Mouse (Mus musculus) stomach, embryonic 16.5 days (tissue): ENCODE measurements around the gene Dysf. TPM values are rescaled to one million over a fixed set of nuclear protein-coding genes. Genes with fewer than 3 reads are reported as not detected.

Experiments
- ATAC-seq: fragments of 200-750 bp; cut with Nextera tagmentation; 2 replicates; pipeline ENCODE4 v1.8.0; 2017; ENCODE audit warnings: moderate number of reproducible peaks, moderate TSS enrichment; ENCODE audit not compliant: insufficient read depth, low FRiP score
- H3K27ac ChIP-seq: fragments of 300-500 bp; sonication (generic); 2 replicates; pipeline ENCODE4 v1.5.1; 2014; ENCODE audit warnings: low read length
- H3K27me3 ChIP-seq: fragments of 300-500 bp; sonication (generic); 2 replicates; pipeline ENCODE4 v1.6.1; 2014; ENCODE audit warnings: low read length, control low read depth, mixed read lengths; ENCODE audit not compliant: control insufficient read depth, insufficient read depth
- H3K36me3 ChIP-seq: fragments of 300-500 bp; sonication (generic); 2 replicates; pipeline ENCODE4 v1.6.1; 2014; ENCODE audit warnings: low read length; ENCODE audit not compliant: control insufficient read depth, insufficient read depth
- H3K4me1 ChIP-seq: fragments of 300-500 bp; sonication (generic); 2 replicates; pipeline ENCODE4 v1.6.1; 2014; ENCODE audit warnings: low read length, control low read depth, mixed read lengths; ENCODE audit not compliant: control insufficient read depth, insufficient read depth
- H3K4me2 ChIP-seq: fragments of 300-500 bp; sonication (generic); 2 replicates; pipeline ENCODE4 v1.6.1; 2014; ENCODE audit warnings: low read depth, low read length, mixed read lengths
- H3K4me3 ChIP-seq: fragments of 300-500 bp; sonication (generic); replicated peaks from 2 replicates; pipeline ENCODE4 v1.5.1; 2014; ENCODE audit warnings: mild to moderate bottlenecking, low read length
- H3K9ac ChIP-seq: fragments of 300-500 bp; sonication (generic); 2 replicates; pipeline ENCODE4 v1.6.1; 2014; ENCODE audit warnings: low read length
- H3K9me3 ChIP-seq: fragments of 300-500 bp; sonication (generic); replicated peaks from 2 replicates; pipeline ENCODE4 v1.6.1; 2016; ENCODE audit warnings: low read length, control low read depth; ENCODE audit not compliant: control insufficient read depth
- WGBS: fragments of 180-500 bp; shearing (Covaris S2); extraction: QIAGEN DNeasy Blood & Tissue Kit; methylation state at CpG from one replicate; pipeline ENCODE4 v1.1.7; 2014; 5-methylcytosine and 5-hydroxymethylcytosine counted together
- polyA plus RNA-seq: library from polyadenylated mRNA; unstranded; fragments of >200 nt; fragmentation: Nextera tagmentation; extraction: Ambion mirVana; gene quantifications from 2 replicates; pipeline ENCODE4 v1.2.1, GENCODE M21; 2015

Dysf gene
- polyA plus RNA-seq, 1 experiment from 2014 or later: 9.6 TPM

- Histone ChIP-seq H3K27me3 (no peaks in the 10 kb centered on the region), H3K4me2 (no peak overlapping the region), H3K4me1 (no peaks in the 10 kb centered on the region), H3K9me3 (no peaks in the 10 kb centered on the region; the same call in 1 of the 2 replicates), H3K9ac (no peak overlapping the region), H3K27ac (no peak overlapping the region), H3K36me3 (no peaks in the 10 kb centered on the region), H3K4me3 (no peak overlapping the region)
- no peak for ATAC-seq
- WGBS: 47% methylated on average over 5 of the region's 5 CpGs
Measured at GRCm38 (mm10) chr6:84197811-84198213, 189.4 kb downstream of the Dysf start.

GRCm38 (mm10) chr6:84201721-84202490 is 193.5 kb downstream of the Dysf start:
- Histone ChIP-seq H3K4me3 (no peak overlapping the region), H3K9ac (no peak overlapping the region), H3K4me2 (no peak overlapping the region), H3K36me3 (no peaks in the 10 kb centered on the region), H3K27ac (no peak overlapping the region), H3K27me3 (no peaks in the 10 kb centered on the region), H3K4me1 (no peaks in the 10 kb centered on the region), H3K9me3 (no peaks in the 10 kb centered on the region; the same call in 1 of the 2 replicates)
- ATAC-seq: no peak
- WGBS: 86% methylated on average over 8 of the region's 8 CpGs

GRCm38 (mm10) chr6:84205611-84206010 is 197.2 kb downstream of the Dysf start:
- Histone ChIP-seq H3K9me3 (no peaks in the 10 kb centered on the region; the same call in 1 of the 2 replicates), H3K4me1 (no peaks in the 10 kb centered on the region), H3K36me3 (no peaks in the 10 kb centered on the region), H3K4me2 (no peak overlapping the region), H3K27ac (no peak overlapping the region), H3K27me3 (no peaks in the 10 kb centered on the region), H3K9ac (no peak overlapping the region), H3K4me3 (no peak overlapping the region)
- 88% methylated on average over 3 of the region's 3 CpGs for WGBS
- ATAC-seq: no peak

GRCm38 (mm10) chr6:84208589-84208988 is 200.2 kb downstream of the Dysf start:
- H3K27me3 ChIP-seq: no peaks in the 10 kb centered on the region
- H3K4me1 ChIP-seq: no peaks in the 10 kb centered on the region
- H3K9me3 ChIP-seq: no peaks in the 10 kb centered on the region
- no peaks in the 10 kb centered on the region for H3K36me3 ChIP-seq
- 74% methylated on average over 4 of the region's 4 CpGs for WGBS
- ATAC-seq: no peak
- no peak overlapping the region for H3K4me2 ChIP-seq
- H3K27ac ChIP-seq: no peak overlapping the region
- H3K4me3 ChIP-seq: no peak overlapping the region
- H3K9ac ChIP-seq: no peak overlapping the region

GRCm38 (mm10) chr6:84209736-84210434 is 201.5 kb downstream of the Dysf start:
- no peak overlapping the region for H3K9ac ChIP-seq
- H3K36me3 ChIP-seq: no peaks in the 10 kb centered on the region
- no peak overlapping the region for H3K4me3 ChIP-seq
- no peak overlapping the region for H3K4me2 ChIP-seq
- ATAC-seq: no peak
- H3K27me3 ChIP-seq: no peaks in the 10 kb centered on the region
- no peaks in the 10 kb centered on the region for H3K4me1 ChIP-seq
- H3K27ac ChIP-seq: no peak overlapping the region
- WGBS: 70% methylated on average over 13 of the region's 13 CpGs
- no peaks in the 10 kb centered on the region for H3K9me3 ChIP-seq

- Histone ChIP-seq H3K4me2 (no peak overlapping the region), H3K36me3 (no peaks in the 10 kb centered on the region), H3K4me3 (no peak overlapping the region), H3K9ac (no peak overlapping the region), H3K4me1 (no peaks in the 10 kb centered on the region), H3K27ac (no peak overlapping the region), H3K27me3 (no peaks in the 10 kb centered on the region), H3K9me3 (no peaks in the 10 kb centered on the region)
- no peak for ATAC-seq
- WGBS: 68% methylated on average over 7 of the region's 7 CpGs
Measured at GRCm38 (mm10) chr6:84211473-84211872, 203.1 kb downstream of the Dysf start.

GRCm38 (mm10) chr6:84213101-84213500 is 204.7 kb downstream of the Dysf start:
- H3K4me2 ChIP-seq: no peak overlapping the region
- no peak overlapping the region for H3K27ac ChIP-seq
- 47% methylated on average over 3 of the region's 3 CpGs for WGBS
- H3K4me1 ChIP-seq: no peaks in the 10 kb centered on the region
- no peaks in the 10 kb centered on the region for H3K9me3 ChIP-seq
- no peaks in the 10 kb centered on the region for H3K36me3 ChIP-seq
- H3K9ac ChIP-seq: no peak overlapping the region
- no peak for ATAC-seq
- no peak overlapping the region for H3K4me3 ChIP-seq
- no peaks in the 10 kb centered on the region for H3K27me3 ChIP-seq

- Histone ChIP-seq H3K9me3 (no peaks in the 10 kb centered on the region), H3K27ac (no peak overlapping the region), H3K9ac (no peak overlapping the region), H3K36me3 (no peaks in the 10 kb centered on the region), H3K27me3 (no peaks in the 10 kb centered on the region), H3K4me2 (no peak overlapping the region), H3K4me3 (no peak overlapping the region), H3K4me1 (no peaks in the 10 kb centered on the region)
- no peak for ATAC-seq
- WGBS: 50% methylated on average over 1 of the region's 1 CpGs
Measured at GRCm38 (mm10) chr6:84217216-84217933, 209.0 kb downstream of the Dysf start.

- 71% methylated on average over 11 of the region's 11 CpGs for WGBS
- no peak overlapping the region for H3K27ac ChIP-seq
- H3K4me3 ChIP-seq: no peak overlapping the region
- no peaks in the 10 kb centered on the region for H3K9me3 ChIP-seq
- ATAC-seq: no peak
- H3K4me2 ChIP-seq: no peak overlapping the region
- H3K9ac ChIP-seq: no peak overlapping the region
- H3K27me3 ChIP-seq: no peaks in the 10 kb centered on the region
- H3K36me3 ChIP-seq: no peaks in the 10 kb centered on the region
- H3K4me1 ChIP-seq: no peaks in the 10 kb centered on the region
Measured at GRCm38 (mm10) chr6:84219119-84219518, 210.7 kb downstream of the Dysf start.
